15 mouse cellular contexts compared by ENCODE assay signal in the genomic region with DNA sequence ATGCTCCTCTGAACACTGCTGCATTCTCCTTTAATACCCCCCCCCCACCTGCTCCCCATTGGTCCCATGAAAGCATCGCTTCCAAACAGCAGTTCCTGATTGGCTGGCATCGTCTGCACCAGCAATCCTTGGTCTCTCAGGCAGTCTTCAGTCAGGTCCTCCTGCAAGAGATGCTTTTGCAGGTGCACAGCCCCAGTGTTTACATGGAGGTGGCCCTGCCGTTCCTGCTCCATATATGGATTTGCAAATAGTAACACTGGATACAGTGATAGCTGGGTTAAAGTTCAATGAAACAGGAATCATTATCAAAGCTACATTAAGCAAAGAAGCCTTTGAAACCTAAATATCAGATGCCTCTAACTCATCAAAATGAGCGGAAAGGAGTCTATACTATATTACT.
"Had no signal": no experiment of that assay in that cellular context is flagged by ENCODE, and none has a peak within 500 bp of the region (broad histone marks: within the 10 kb centered on the region; RNA-seq: fewer than 3 reads in every experiment).

No protein-coding gene starts in this region.

- H3K36me3 ChIP-seq: neural tube, embryonic 15.5 days; stomach, embryonic 15.5 days had no signal

- H3K9me3 ChIP-seq: neural tube, embryonic 15.5 days; stomach, embryonic 15.5 days had no signal

- H3K4me1 ChIP-seq: neural tube, embryonic 15.5 days; stomach, embryonic 15.5 days had no signal

- H3K4me2 ChIP-seq: neural tube, embryonic 15.5 days; stomach, embryonic 15.5 days had no signal

- H3K27ac ChIP-seq: neural tube, embryonic 15.5 days; stomach, embryonic 15.5 days; stomach, postnatal 0 days had no signal

- H3K9ac ChIP-seq: neural tube, embryonic 15.5 days; stomach, embryonic 15.5 days had no signal

- H3K4me3 ChIP-seq: neural tube, embryonic 15.5 days; stomach, embryonic 15.5 days had no signal

- H3K27me3 ChIP-seq: neural tube, embryonic 15.5 days; stomach, embryonic 15.5 days had no signal

- DNase-seq: retina, postnatal 1 day; right cerebral cortex, adult 18-20 months; right cerebral cortex, postnatal 14 days; right cerebral cortex, postnatal 25 days; right cerebral cortex, postnatal 4 days; spleen, adult 18-20 months; thymus, adult 18-20 months; thymus, adult 2 months; thymus, postnatal 14 days; thymus, postnatal 25 days; thymus, postnatal 36 days; thymus, postnatal 4 days had no signal
